Mouse (Mus musculus): ENCODE data around the gene Trio. TPM values are rescaled to one million over a fixed set of nuclear protein-coding genes. Genes with fewer than 3 reads are reported as not detected.
"Not testable (repeated sequence)": the region's sequence is repeated elsewhere in the genome, so short reads cannot be mapped to it uniquely, and the experiment has no call there.

Gene Trio
- polyA plus RNA-seq, 1 experiment from 2014 or later = 16.2 TPM

DNA sequence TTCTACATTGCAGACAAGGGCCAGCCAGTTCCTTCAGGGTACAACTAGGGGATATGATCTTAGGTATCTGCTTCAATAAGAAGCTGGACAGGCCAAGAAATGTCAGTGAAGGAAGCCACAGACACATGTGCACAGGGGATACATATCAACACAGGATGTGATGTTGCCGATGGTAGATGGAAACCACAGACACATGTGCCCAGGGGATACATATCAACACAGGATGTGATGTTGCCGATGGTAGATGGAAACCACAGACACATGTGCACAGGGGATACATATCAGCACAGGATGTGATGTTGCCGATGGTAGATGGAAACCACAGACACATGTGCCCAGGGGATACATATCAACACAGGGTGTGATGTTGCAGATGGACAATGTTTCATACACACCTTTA is 197.8 kb downstream of the Trio start:
- not testable (repeated sequence) for H3K27ac ChIP-seq; ATAC-seq (replicated peaks; ENCODE audit: insufficient number of reproducible peaks, insufficient read depth, low FRiP score, low read depth); H3K4me1 ChIP-seq (replicated peaks); H3K4me3 ChIP-seq; H3K9ac ChIP-seq; H3K9me3 ChIP-seq (replicated peaks); H3K27me3 ChIP-seq; H3K4me2 ChIP-seq
- peaks cover 86% of the 10 kb centered on the region for H3K36me3 ChIP-seq
- WGBS = 71% methylated on average over 3 of the region's 3 CpGs

DNA sequence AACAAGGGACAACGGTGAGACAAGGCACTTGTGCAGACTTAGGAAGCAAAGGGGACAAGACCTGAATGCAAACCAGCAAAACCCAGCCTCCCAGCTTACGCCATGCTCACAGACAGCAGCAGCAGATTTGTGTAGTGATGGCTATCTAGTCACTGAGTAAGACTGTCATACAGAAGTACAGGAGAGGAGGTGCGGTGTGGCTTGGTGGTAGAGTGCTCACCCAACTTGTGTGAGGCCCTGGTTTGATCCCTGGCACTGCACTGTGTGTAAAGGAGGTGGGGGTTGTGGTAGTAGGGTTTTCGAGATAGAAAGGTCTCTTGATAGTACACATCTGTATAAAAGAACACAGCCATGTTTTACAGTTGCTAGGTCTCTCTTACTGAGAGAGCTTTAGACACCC is 198.8 kb downstream of the Trio start:
- Histone ChIP-seq H3K9me3 (replicated peaks) (no peaks in the 10 kb centered on the region), H3K4me2 (no peak overlapping the region), H3K4me3 (no peak overlapping the region), H3K9ac (no peak overlapping the region), H3K27me3 (no peaks in the 10 kb centered on the region), H3K36me3 (peaks cover 80% of the 10 kb centered on the region), H3K27ac (no peak overlapping the region), H3K4me1 (replicated peaks) (no peaks in the 10 kb centered on the region)
- 92% methylated on average over 4 of the region's 4 CpGs for WGBS
- no peak for ATAC-seq (replicated peaks; ENCODE audit: insufficient number of reproducible peaks, insufficient read depth, low FRiP score, low read depth)

DNA sequence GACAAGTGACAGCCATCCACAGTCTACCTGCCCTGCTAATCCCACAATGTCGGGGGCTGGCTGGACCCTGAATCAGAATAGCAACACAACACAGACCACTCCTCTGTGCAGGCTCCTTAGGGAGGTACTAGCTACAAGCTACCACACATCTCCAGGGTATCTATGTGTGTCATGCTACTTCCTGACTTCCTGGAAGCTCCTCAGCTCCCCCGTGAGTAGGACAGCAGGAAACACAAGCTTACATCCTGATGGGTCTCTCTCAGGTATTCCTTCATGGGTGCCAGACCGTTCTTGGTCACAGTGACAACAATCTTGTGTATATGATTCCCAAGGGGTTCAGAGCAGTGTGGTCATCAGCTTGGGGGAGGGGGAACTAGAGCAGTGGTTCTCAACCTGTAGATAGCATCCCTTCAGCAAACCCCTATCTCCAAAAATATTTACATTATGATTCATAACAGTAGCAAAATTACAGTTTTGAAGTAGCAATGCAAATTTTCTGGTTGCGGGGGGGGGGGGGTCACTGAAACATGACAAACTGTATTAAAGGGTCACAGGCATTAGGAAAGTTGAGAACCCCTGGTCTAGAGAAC is 199.5 kb downstream of the Trio start:
- no peak for ATAC-seq (replicated peaks; ENCODE audit: insufficient number of reproducible peaks, insufficient read depth, low FRiP score, low read depth)
- WGBS = 83% methylated on average over 4 of the region's 4 CpGs

DNA sequence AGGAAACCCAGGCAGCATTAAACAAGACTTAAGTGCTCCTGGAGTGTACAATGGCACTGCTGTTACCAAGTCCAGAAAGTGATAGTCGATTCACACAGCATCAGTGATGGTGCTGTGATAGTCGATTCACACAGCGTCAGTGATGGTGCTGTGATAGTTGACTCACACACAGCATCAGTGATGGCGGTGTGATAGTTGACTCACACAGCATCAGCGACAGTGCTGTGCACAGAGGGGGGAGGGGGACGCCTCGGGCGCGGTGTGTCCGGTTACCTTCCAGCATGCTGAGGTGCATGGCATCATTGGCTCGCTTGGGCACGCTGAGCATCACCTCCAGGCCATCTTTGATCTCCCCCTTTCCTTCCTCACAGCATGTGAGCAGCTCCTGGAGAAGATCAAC is 200.3 kb downstream of the Trio start:
- Histone ChIP-seq H3K36me3 (peaks cover 71% of the 10 kb centered on the region), H3K27me3 (no peaks in the 10 kb centered on the region), H3K27ac (no peak overlapping the region), H3K9me3 (replicated peaks) (no peaks in the 10 kb centered on the region), H3K4me1 (replicated peaks) (no peaks in the 10 kb centered on the region), H3K4me3 (no peak overlapping the region), H3K9ac (no peak overlapping the region), H3K4me2 (no peak overlapping the region)
- no peak for ATAC-seq (replicated peaks; ENCODE audit: insufficient number of reproducible peaks, insufficient read depth, low FRiP score, low read depth)
- WGBS = 95% methylated on average over 12 of the region's 12 CpGs

More for the DNA sequence above, 199.5 kb downstream of the Trio start:
- Histone ChIP-seq H3K9ac (no peak overlapping the region), H3K4me2 (no peak overlapping the region), H3K36me3 (peaks cover 73% of the 10 kb centered on the region), H3K27me3 (no peaks in the 10 kb centered on the region), H3K27ac (no peak overlapping the region), H3K4me3 (no peak overlapping the region), H3K9me3 (replicated peaks) (no peaks in the 10 kb centered on the region), H3K4me1 (replicated peaks) (no peaks in the 10 kb centered on the region)

DNA sequence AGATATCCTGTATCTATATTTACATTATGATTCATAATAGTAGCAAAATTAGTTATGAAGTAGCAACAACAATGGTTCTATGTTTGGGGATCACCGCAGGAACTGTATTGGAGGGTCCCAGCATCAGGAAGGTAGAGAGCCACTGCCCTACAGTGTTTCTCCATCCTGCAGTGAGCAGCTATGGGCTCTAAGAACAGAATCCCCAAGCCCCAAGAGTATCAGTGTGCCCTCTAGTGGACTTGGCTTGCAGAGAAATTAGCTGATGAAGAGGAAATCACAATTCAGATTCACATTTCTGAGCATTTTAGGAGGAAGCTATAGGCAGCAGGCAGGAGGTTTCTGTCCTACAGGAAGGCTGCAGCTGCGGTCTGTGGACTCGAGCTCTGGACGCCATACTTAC is 202.1 kb downstream of the Trio start:
- ATAC-seq (replicated peaks; ENCODE audit: insufficient number of reproducible peaks, insufficient read depth, low FRiP score, low read depth) = no peak
- H3K4me1 ChIP-seq (replicated peaks) = no peaks in the 10 kb centered on the region
- H3K4me3 ChIP-seq = no peak overlapping the region
- no peak overlapping the region for H3K4me2 ChIP-seq
- H3K9ac ChIP-seq = no peak overlapping the region
- H3K27me3 ChIP-seq = no peaks in the 10 kb centered on the region
- no peaks in the 10 kb centered on the region for H3K9me3 ChIP-seq (replicated peaks)
- peaks cover 75% of the 10 kb centered on the region for H3K36me3 ChIP-seq
- H3K27ac ChIP-seq = no peak overlapping the region
- WGBS = 87% methylated on average over 4 of the region's 4 CpGs

DNA sequence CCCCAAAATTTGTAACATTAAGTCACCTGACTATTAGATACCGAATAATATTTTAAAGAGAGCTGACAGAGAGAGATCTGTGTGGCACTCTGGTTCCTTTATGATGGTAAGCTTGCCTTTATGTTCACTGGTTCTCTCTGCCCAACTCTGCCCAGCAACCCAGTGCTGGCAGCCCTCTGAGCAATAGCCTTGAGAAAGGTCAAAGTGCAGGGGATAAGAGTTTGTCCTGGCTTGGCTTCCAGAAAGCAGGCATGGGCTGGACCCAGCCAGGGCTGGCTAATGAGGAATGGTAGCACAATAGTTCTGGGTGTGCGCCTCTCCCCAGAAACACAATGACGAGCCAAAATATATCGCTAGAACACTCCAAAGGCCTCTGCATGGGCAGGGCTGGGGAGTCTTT is 203.2 kb downstream of the Trio start:
- Histone ChIP-seq H3K4me1 (replicated peaks) (no peaks in the 10 kb centered on the region), H3K36me3 (peaks cover 75% of the 10 kb centered on the region), H3K4me3 (no peak overlapping the region), H3K27me3 (no peaks in the 10 kb centered on the region), H3K9ac (no peak overlapping the region), H3K4me2 (no peak overlapping the region), H3K9me3 (replicated peaks) (no peaks in the 10 kb centered on the region), H3K27ac (no peak overlapping the region)
- WGBS = 94% methylated on average over 4 of the region's 4 CpGs
- no peak for ATAC-seq (replicated peaks; ENCODE audit: insufficient number of reproducible peaks, insufficient read depth, low FRiP score, low read depth)

DNA sequence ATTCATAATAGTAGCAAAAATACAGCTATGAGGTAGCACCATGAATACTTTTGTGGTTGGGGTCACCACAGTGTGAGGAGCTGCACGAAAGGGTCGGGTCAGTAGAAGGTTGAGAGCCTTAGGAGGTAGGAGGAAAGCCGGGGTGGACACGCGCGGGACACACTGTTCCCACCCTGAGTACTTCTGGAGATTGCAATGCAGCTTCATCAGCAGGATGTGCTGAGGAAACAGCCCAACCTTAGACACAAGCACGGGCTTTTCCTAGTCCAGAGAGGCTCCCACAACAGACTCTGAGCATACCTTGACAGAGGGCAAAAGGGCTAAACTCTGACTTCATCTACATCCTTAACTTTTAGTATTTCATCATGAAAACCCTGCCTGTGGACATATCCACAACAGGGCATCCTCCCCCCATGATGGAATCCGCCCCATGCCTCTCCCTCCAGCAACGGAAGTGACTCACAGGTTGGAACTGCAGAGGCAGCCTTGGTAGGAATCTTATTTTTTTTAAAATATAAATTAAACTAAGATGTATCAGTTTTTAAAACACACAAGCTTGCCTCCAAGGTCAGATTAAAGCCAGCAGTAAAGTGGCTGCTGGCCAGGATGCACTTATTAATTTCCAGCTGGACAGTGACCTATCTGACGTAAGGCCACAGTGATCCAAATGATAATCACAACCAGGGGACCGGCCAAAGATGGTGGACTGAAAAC is 203.8 kb downstream of the Trio start:
- H3K27ac ChIP-seq = no peak overlapping the region
- no peak overlapping the region for H3K4me3 ChIP-seq
- no peaks in the 10 kb centered on the region for H3K4me1 ChIP-seq (replicated peaks)
- peaks cover 75% of the 10 kb centered on the region for H3K36me3 ChIP-seq
- no peak overlapping the region for H3K4me2 ChIP-seq
- H3K27me3 ChIP-seq = no peaks in the 10 kb centered on the region
- no peaks in the 10 kb centered on the region for H3K9me3 ChIP-seq (replicated peaks)
- no peak overlapping the region for H3K9ac ChIP-seq
- no peak for ATAC-seq (replicated peaks; ENCODE audit: insufficient number of reproducible peaks, insufficient read depth, low FRiP score, low read depth)
- WGBS = 90% methylated on average over 11 of the region's 11 CpGs

DNA sequence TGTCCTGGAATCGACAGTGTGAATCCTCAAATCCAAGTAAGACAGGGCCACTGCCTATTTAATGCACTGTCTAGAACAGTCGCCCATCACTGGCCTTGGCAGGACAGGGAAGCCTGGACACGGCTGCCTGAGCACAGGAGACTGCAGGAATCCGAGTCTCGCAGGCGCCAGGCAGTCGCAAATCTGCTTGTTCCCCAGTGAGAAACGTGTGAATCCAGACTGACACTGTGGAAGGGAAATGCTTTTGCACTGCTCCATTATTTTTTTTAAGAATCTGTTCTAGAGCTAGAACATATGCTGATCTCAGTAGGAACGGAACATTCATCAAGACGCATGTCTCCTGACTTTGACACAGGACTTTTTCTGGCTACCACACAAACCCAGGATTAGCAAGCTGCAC is 208.6 kb downstream of the Trio start:
- H3K27me3 ChIP-seq = no peaks in the 10 kb centered on the region

DNA sequence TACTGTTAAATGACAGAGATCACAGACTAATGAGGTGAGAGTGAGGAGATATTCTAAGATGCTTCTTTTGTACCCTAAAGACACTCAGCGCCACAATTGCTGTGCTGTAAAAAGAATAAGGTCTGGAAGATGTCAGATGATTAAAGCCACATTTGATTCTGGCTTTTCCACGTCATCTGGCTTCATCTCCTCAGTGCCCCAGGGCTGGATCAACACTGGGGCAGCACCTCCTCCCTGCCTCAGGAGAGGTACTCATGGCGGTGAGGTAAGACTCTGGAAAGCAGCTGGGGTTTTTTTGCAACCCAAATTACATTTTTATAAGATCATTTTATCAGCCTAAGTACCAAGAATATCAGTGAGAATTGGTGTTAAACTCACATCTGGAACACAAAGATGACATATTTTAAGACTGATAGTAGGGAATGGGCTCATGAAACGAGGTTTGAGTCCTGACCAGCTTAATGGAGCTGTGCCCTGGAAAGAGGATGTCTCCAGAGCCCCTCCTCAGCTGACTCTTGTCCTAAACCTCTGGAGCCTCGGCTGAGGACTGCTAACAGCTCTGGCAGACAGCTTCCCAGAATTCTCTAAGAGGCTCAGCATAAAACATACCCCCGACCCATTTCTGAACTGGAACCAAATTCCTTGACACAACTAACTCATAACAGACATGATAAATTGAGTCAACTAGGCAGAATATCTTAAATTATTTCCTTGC is 210.8 kb downstream of the Trio start:
- Histone ChIP-seq H3K9ac (no peak overlapping the region), H3K4me2 (no peak overlapping the region), H3K36me3 (peaks cover 52% of the 10 kb centered on the region), H3K9me3 (replicated peaks) (no peaks in the 10 kb centered on the region), H3K27ac (no peak overlapping the region), H3K4me1 (replicated peaks) (peaks cover 11% of the 10 kb centered on the region), H3K4me3 (no peak overlapping the region), H3K27me3 (no peaks in the 10 kb centered on the region)
- WGBS = 50% methylated on average over 6 of the region's 6 CpGs
- ATAC-seq (replicated peaks; ENCODE audit: insufficient number of reproducible peaks, insufficient read depth, low FRiP score, low read depth) = no peak

More for the DNA sequence above, 208.6 kb downstream of the Trio start:
- no peak overlapping the region for H3K9ac ChIP-seq
- no peak for ATAC-seq (replicated peaks; ENCODE audit: insufficient number of reproducible peaks, insufficient read depth, low FRiP score, low read depth)
- H3K4me3 ChIP-seq = no peak overlapping the region
- no peak overlapping the region for H3K27ac ChIP-seq
- no peaks in the 10 kb centered on the region for H3K9me3 ChIP-seq (replicated peaks)
- no peak overlapping the region for H3K4me2 ChIP-seq
- no peaks in the 10 kb centered on the region for H3K4me1 ChIP-seq (replicated peaks)
- WGBS = 78% methylated on average over 10 of the region's 10 CpGs
- H3K36me3 ChIP-seq = peaks cover 63% of the 10 kb centered on the region

DNA sequence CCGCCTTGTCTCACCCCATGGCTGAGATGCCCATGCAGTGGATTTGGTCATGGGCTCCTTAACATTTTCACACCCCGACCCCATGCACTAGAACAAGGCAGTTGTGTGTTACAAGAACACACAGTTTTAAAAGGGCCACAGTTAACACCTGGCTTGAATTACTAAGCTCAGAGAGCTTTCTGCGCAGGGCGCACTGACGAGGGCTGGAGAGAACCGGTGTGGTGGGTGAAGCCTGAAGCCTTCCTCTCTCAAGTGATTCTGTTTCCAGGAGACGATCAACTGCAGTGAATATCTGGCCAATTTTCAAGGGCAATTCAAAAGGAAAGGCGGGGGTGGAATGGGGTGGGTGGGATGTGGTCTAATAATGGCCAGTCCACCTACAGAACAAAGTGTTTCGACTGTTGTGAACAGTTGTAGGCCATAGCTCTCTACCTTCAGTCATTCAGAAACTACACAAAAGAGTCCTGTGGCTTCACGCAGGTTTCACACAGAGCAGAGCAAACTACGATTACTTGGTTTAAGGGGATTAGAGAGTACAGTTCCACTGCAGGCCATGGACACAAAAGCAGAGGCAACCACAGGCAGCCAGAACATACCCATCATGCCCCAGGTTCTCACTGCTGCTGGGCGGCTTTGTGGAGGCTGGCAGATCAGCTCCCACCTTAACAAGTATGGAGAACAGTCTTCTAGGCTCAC is 214.7 kb downstream of the Trio start:
- Histone ChIP-seq H3K4me2 (no peak overlapping the region), H3K36me3 (peaks cover 22% of the 10 kb centered on the region), H3K4me3 (no peak overlapping the region), H3K27ac (peak overlapping the region; percentile 71), H3K4me1 (replicated peaks) (peaks cover 36% of the 10 kb centered on the region), H3K9me3 (replicated peaks) (no peaks in the 10 kb centered on the region), H3K9ac (no peak overlapping the region), H3K27me3 (no peaks in the 10 kb centered on the region)
- ATAC-seq (replicated peaks; ENCODE audit: insufficient number of reproducible peaks, insufficient read depth, low FRiP score, low read depth) = no peak
- WGBS = 79% methylated on average over 12 of the region's 12 CpGs

DNA sequence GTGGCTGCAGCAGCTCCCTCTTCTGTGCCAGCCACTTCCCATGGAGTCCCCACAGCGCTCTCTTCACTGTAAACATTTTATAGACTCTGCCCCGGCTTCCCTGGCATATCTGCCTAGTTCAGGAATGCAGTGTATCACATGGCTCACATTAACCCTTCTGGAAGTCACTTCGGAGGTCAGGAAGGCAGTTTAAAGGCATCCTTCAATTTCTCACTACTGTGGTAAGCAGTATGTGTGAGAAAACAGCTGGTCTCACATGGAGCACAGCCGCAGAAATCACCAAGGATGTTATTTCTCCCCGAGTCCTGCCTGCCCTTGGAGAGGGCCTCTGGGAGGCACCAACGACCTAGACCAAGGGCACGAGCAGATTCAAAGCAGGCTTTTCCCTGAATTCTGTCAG is 215.4 kb downstream of the Trio start:
- Histone ChIP-seq H3K27ac (peak overlapping the region; percentile 71), H3K27me3 (no peaks in the 10 kb centered on the region), H3K4me3 (no peak overlapping the region), H3K4me2 (no peak overlapping the region), H3K9me3 (replicated peaks) (no peaks in the 10 kb centered on the region), H3K9ac (no peak overlapping the region), H3K4me1 (replicated peaks) (peaks cover 38% of the 10 kb centered on the region), H3K36me3 (peaks cover 19% of the 10 kb centered on the region)
- WGBS = 26% methylated on average over 7 of the region's 7 CpGs
- no peak for ATAC-seq (replicated peaks; ENCODE audit: insufficient number of reproducible peaks, insufficient read depth, low FRiP score, low read depth)
